Mouse (Mus musculus): ENCODE data around the gene Gm21866. TPM values are rescaled to one million over a fixed set of nuclear protein-coding genes. Genes with fewer than 3 reads are reported as not detected.
"Not testable (repeated sequence)": the region's sequence is repeated elsewhere in the genome, so short reads cannot be mapped to it uniquely, and the experiment has no call there.

Gene Gm21866
- not detected in 2 replicates for polyA plus RNA-seq (2014; fragmentation: Nextera tagmentation; extraction: Ambion mirVana)

DNA sequence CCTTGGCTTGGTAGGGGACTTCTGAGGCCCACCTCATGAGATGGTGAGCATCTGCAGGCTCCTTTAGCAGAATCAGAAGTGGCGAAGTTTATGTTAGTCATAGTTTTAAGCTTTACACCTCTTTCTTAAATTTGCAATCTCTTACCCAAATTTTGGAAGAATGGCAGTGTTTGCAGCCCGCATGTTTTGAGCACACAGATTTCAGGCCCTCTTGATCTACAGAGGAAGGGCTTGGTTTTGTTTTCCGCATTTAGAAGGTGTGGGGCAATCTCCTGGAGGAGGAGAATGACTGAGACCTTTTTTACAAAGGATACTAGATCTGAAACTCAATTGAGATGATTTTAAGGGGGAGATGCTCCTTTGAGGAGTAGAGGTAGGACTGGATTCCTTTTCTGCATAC, at the start of gene Gm21866:
Gene Gm21866 (minus strand): TSS at position 101 of the 400 bp plus-strand sequence.
- H3K9me3 ChIP-seq (ENCODE audit: control insufficient read depth, low read length); H3K36me3 ChIP-seq (ENCODE audit: control insufficient read depth, insufficient read depth, low read length); H3K9ac ChIP-seq (ENCODE audit: low read length); H3K27ac ChIP-seq (ENCODE audit: low read depth); H3K27me3 ChIP-seq (replicated peaks; ENCODE audit: control insufficient read depth, insufficient read depth, low read length); H3K4me2 ChIP-seq (ENCODE audit: low read length); H3K4me3 ChIP-seq (ENCODE audit: low read depth, low read length); ATAC-seq (replicated peaks; ENCODE audit: low FRiP score, low TSS enrichment, low read depth); DNase-seq (ENCODE audit: low spot score); H3K4me1 ChIP-seq (replicated peaks; ENCODE audit: control insufficient read depth, insufficient read depth, low read length): not testable (repeated sequence)
- WGBS: 50% methylated on average over 1 of the region's 3 CpGs

DNA sequence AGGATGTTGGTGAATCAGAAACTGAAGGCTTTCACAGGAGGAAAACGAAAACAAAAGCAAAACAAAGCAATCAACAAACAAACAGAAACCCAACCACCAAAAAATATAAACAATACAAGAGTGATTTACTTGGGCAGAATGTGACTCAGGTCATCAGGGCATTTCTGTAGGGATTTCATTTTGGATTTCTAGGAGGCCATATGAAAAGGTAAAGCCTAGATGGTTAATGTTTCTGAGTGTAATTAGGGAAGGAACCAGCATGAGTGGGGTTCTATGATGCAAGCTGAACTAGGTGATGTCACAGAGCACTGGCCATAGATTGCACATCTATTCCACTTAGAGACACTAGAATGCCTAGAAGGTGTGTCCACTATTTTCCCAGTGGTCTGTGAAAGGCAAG, 28.3 kb upstream of the Gm21866 start, which contains the start of gene Gm20773:
Gene Gm20773 (plus strand): TSS at position 301 of the 400 bp plus-strand sequence.
- not testable (repeated sequence) for H3K4me1 ChIP-seq (replicated peaks; ENCODE audit: control insufficient read depth, insufficient read depth, low read length); H3K4me2 ChIP-seq (ENCODE audit: low read length); ATAC-seq (replicated peaks; ENCODE audit: low FRiP score, low TSS enrichment, low read depth); DNase-seq (ENCODE audit: low spot score); H3K4me3 ChIP-seq (ENCODE audit: low read depth, low read length); H3K9ac ChIP-seq (ENCODE audit: low read length); H3K36me3 ChIP-seq (ENCODE audit: control insufficient read depth, insufficient read depth, low read length); H3K9me3 ChIP-seq (ENCODE audit: control insufficient read depth, low read length); H3K27me3 ChIP-seq (replicated peaks; ENCODE audit: control insufficient read depth, insufficient read depth, low read length); H3K27ac ChIP-seq (ENCODE audit: low read depth)
- no CpG with 5 or more reads among the region's 1 CpGs for WGBS

Other genes with a start within 250 kb of the Gm21866 start
- gene Gm21828, start 241.7 kb downstream of the Gm21866 start, polyA plus RNA-seq (2014; fragmentation: Nextera tagmentation; extraction: Ambion mirVana): not detected in 2 replicates
- gene Gm21440, start 213.2 kb downstream of the Gm21866 start, polyA plus RNA-seq (2014; fragmentation: Nextera tagmentation; extraction: Ambion mirVana): not detected in 2 replicates
- gene Gm21454, start 213.1 kb downstream of the Gm21866 start, polyA plus RNA-seq (2014; fragmentation: Nextera tagmentation; extraction: Ambion mirVana): not detected in 2 replicates
- not detected in 2 replicates for gene Gm21725, start 116.5 kb downstream of the Gm21866 start, polyA plus RNA-seq (2014; fragmentation: Nextera tagmentation; extraction: Ambion mirVana)
- gene Gm20773, start 28.4 kb upstream of the Gm21866 start, polyA plus RNA-seq (2014; fragmentation: Nextera tagmentation; extraction: Ambion mirVana): not detected in 2 replicates

Data from intestine, embryonic 14.5 days (tissue).